Mouse (Mus musculus) kidney, embryonic 14.5 days (tissue): ENCODE data around the gene Prpf4. TPM values are rescaled to one million over a fixed set of nuclear protein-coding genes. Genes with fewer than 3 reads are reported as not detected.

ENCODE experiments used
- ATAC-seq: fragments of 200-750 bp; cut with Nextera tagmentation; 2 replicates; pipeline ENCODE4 v1.8.0; 2017; ENCODE audit warnings: moderate number of reproducible peaks, mild to moderate bottlenecking, moderate TSS enrichment, moderate library complexity; ENCODE audit not compliant: low FRiP score, low TSS enrichment
- H3K27ac ChIP-seq: fragments of 300-500 bp; sonication (generic); 2 replicates; pipeline ENCODE4 v1.5.1; 2014; ENCODE audit warnings: low read depth, mild to moderate bottlenecking, low read length, moderate library complexity, mixed read lengths
- H3K27me3 ChIP-seq: fragments of 300-500 bp; sonication (generic); 2 replicates; pipeline ENCODE4 v1.6.1; 2014; ENCODE audit warnings: mild to moderate bottlenecking, low read length; ENCODE audit not compliant: control insufficient read depth, insufficient read depth
- H3K36me3 ChIP-seq: fragments of 300-500 bp; sonication (generic); 2 replicates; pipeline ENCODE4 v1.6.1; 2014; ENCODE audit warnings: low read length, mixed read lengths; ENCODE audit not compliant: control insufficient read depth, insufficient read depth
- H3K4me1 ChIP-seq: fragments of 300-500 bp; sonication (generic); 2 replicates; pipeline ENCODE4 v1.6.1; 2014; ENCODE audit warnings: low read length, mixed read lengths; ENCODE audit not compliant: control insufficient read depth, insufficient read depth
- H3K4me2 ChIP-seq: fragments of 300-500 bp; sonication (generic); replicated peaks from 2 replicates; pipeline ENCODE4 v1.6.1; 2014; ENCODE audit warnings: low read depth, mild to moderate bottlenecking, low read length
- H3K4me3 ChIP-seq: fragments of 300-500 bp; sonication (generic); 2 replicates; pipeline ENCODE4 v1.5.1; 2014; ENCODE audit warnings: mild to moderate bottlenecking, low read length
- H3K9ac ChIP-seq: fragments of 300-500 bp; sonication (generic); 2 replicates; pipeline ENCODE4 v1.6.1; 2014; ENCODE audit warnings: low read depth, mild to moderate bottlenecking, low read length, moderate library complexity
- H3K9me3 ChIP-seq: fragments of 300-500 bp; sonication (generic); 2 replicates; pipeline ENCODE4 v1.6.1; 2016; ENCODE audit warnings: low read length; ENCODE audit not compliant: control insufficient read depth
- WGBS: fragments of 180-500 bp; shearing (Covaris S2); extraction: QIAGEN DNeasy Blood & Tissue Kit; methylation state at CpG from one replicate; pipeline ENCODE4 v1.1.7; 2014; 5-methylcytosine and 5-hydroxymethylcytosine counted together
- polyA plus RNA-seq: library from polyadenylated mRNA; unstranded; fragments of >200 nt; fragmentation: Nextera tagmentation; extraction: Ambion mirVana; gene quantifications from 2 replicates; pipeline ENCODE4 v1.2.1, GENCODE M21; 2014

Prpf4 gene
- polyA plus RNA-seq, 1 experiment from 2014 or later: 32.8 TPM

- WGBS: 83% methylated on average over 3 of the region's 3 CpGs
- ATAC-seq: no peak
- no peak overlapping the region for H3K4me3 ChIP-seq
- no peaks in the 10 kb centered on the region for H3K27me3 ChIP-seq
- H3K9ac ChIP-seq: no peak overlapping the region
- no peaks in the 10 kb centered on the region for H3K9me3 ChIP-seq
- H3K27ac ChIP-seq: no peak overlapping the region
- H3K36me3 ChIP-seq: peaks cover 79% of the 10 kb centered on the region
- H3K4me1 ChIP-seq: no peaks in the 10 kb centered on the region
- no peak overlapping the region for H3K4me2 ChIP-seq
Measured at GRCm38 (mm10) chr4:62398956-62399355, 9.6 kb upstream of the Prpf4 start.

- H3K9me3 ChIP-seq: no peaks in the 10 kb centered on the region
- H3K4me2 ChIP-seq: no peak overlapping the region
- WGBS: 83% methylated on average over 4 of the region's 4 CpGs
Measured at GRCm38 (mm10) chr4:62406133-62406532, 2.5 kb upstream of the Prpf4 start.

DNA sequence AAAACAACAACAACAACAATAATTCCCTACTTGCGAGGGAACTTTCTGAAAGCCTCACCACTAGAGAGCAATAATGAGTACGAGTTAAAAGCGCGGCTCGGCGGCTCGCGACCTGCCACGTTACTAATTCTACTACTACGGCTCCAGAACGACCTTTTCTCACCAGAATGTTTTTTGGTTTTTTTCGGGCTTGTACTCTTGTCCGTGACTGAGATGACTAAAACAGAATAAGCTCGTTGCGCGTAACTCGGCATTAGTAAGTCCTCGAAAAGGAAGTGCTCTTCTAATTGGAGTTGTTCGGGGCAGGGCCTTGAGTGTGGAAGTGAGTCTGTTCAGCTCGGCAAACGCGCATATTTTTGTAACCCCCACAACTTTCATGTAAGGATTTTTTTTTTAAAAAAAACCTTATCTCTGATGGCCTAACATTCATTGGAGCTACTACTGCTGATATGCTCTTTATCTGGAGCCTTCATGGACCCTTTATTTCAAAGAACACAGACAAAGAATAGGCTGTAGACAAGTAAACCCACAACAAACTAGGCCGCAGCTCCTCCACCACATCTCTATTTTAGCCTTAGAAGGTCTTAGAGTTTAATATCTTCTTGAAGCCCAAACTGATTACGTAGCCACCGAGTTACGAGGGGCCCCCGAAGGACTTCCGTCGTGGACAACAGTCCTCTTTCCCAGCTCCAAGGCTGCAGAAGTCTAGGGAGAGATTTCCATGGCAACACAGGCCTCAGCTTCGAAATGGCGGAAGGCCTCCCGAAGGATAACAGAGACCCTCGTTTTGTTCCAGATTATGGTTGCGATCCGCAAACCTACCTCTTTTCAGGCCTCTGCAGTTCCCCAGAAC, 641 bp upstream of the Prpf4 start:
- under 1% methylated on average over 35 of the region's 35 CpGs for WGBS
- H3K4me2 ChIP-seq: peak overlapping the region; percentile 43
- ATAC-seq: peak; percentile 70
- H3K27ac ChIP-seq: peak overlapping the region; percentile 89
- no peaks in the 10 kb centered on the region for H3K27me3 ChIP-seq
- no peaks in the 10 kb centered on the region for H3K9me3 ChIP-seq
- peak overlapping the region; percentile 84 for H3K4me3 ChIP-seq
- peak overlapping the region; percentile 91 for H3K9ac ChIP-seq
- peaks cover 26% of the 10 kb centered on the region for H3K36me3 ChIP-seq
- H3K4me1 ChIP-seq: peaks cover 16% of the 10 kb centered on the region

More at GRCm38 (mm10) chr4:62406133-62406532, 2.5 kb upstream of the Prpf4 start:
- H3K4me3 ChIP-seq: no peak overlapping the region
- peaks cover 16% of the 10 kb centered on the region for H3K4me1 ChIP-seq
- H3K27ac ChIP-seq: no peak overlapping the region
- peaks cover 26% of the 10 kb centered on the region for H3K36me3 ChIP-seq
- H3K27me3 ChIP-seq: no peaks in the 10 kb centered on the region
- no peak for ATAC-seq
- no peak overlapping the region for H3K9ac ChIP-seq

DNA sequence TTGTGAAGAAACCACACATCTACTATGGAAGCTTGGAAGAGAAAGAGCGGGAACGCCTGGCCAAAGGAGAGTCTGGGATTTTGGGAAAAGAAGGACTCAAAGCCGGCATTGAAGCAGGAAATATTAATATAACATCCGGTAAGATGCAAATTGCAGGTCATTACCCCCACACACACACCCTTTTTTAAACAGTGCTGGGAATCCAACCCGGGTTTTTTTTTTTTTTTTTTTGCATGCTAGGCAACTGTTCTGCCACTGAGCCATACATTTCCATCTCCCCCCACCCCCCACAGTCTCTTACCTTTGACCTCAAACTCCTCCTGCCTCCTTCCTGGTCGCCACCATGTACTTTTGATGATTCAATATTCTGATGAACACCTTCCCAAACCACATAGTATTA, 1.0 kb downstream of the Prpf4 start:
- H3K27ac ChIP-seq: peak overlapping the region; percentile 88
- ATAC-seq: no peak

DNA sequence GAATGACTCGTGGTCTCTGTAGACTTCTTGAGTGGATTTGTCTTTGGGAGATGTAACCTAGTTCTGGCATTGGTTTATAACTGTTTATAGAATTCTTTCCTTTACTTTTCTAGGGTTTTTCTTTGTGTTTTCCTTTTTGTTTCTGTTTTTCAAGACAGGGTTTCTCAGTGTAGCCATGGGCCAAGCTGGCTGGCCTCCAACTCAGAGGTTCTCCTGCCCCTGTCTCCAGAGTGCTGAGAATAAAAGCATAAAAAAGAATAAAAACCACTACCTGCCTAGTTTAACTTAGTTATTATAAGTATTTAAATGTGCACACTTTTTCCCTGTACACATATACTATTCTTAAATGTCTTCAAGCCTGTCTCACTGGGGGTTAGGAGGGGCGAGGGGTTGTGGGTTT, 1.7 kb downstream of the Prpf4 start:
- H3K4me2 ChIP-seq: peak overlapping the region; percentile 77
- peaks cover 43% of the 10 kb centered on the region for H3K36me3 ChIP-seq
- H3K27ac ChIP-seq: no peak overlapping the region
- no peaks in the 10 kb centered on the region for H3K27me3 ChIP-seq
- WGBS: 94% methylated on average over 2 of the region's 2 CpGs
- ATAC-seq: no peak
- peak overlapping the region; percentile 91; the same call in 1 of the 2 replicates for H3K9ac ChIP-seq
- H3K9me3 ChIP-seq: no peaks in the 10 kb centered on the region
- peaks cover 16% of the 10 kb centered on the region for H3K4me1 ChIP-seq
- H3K4me3 ChIP-seq: no peak overlapping the region; the same call in 1 of the 2 replicates

More for the DNA sequence above, 1.0 kb downstream of the Prpf4 start:
- peaks cover 38% of the 10 kb centered on the region for H3K36me3 ChIP-seq
- no peaks in the 10 kb centered on the region for H3K9me3 ChIP-seq
- 23% methylated on average over 6 of the region's 6 CpGs for WGBS
- H3K4me3 ChIP-seq: peak overlapping the region; percentile 84
- H3K4me2 ChIP-seq: peak overlapping the region; percentile 77
- peak overlapping the region; percentile 91 for H3K9ac ChIP-seq
- H3K4me1 ChIP-seq: peaks cover 16% of the 10 kb centered on the region
- no peaks in the 10 kb centered on the region for H3K27me3 ChIP-seq

GRCm38 (mm10) chr4:62411606-62412005, 3.0 kb downstream of the Prpf4 start:
- Histone ChIP-seq H3K27me3 (no peaks in the 10 kb centered on the region), H3K36me3 (peaks cover 56% of the 10 kb centered on the region), H3K9ac (0 out of 2 replicates have a peak overlapping the region, but pooled peaks have one; percentile 7), H3K4me1 (peaks cover 14% of the 10 kb centered on the region), H3K4me3 (no peak overlapping the region), H3K27ac (no peak overlapping the region), H3K9me3 (no peaks in the 10 kb centered on the region), H3K4me2 (no peak overlapping the region)
- WGBS: 97% methylated on average over 10 of the region's 10 CpGs
- ATAC-seq: no peak

DNA sequence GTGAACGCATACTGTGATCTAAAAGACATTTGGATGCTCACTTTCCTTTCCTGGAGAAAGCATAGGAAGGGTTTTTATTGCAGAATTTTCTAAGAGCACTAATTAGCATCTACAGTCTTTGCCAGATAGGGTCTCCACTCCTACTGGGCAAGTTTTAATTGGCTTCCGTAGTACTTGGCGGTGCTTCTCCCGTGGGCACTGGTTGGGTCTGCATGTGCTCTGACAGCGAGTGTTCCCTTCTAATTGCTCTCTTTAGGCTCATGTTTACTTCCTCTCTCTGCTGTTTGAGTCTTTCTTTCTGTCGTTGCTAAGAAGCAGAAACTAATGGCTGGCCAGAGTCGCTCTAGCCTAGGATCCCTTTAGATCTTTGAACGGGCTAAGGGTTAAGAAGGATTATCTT, 9.9 kb downstream of the Prpf4 start:
- 94% methylated on average over 8 of the region's 8 CpGs for WGBS
- Histone ChIP-seq H3K9me3 (no peaks in the 10 kb centered on the region), H3K27me3 (no peaks in the 10 kb centered on the region), H3K4me1 (no peaks in the 10 kb centered on the region), H3K9ac (no peak overlapping the region), H3K36me3 (peaks cover 97% of the 10 kb centered on the region), H3K27ac (no peak overlapping the region), H3K4me2 (no peak overlapping the region), H3K4me3 (no peak overlapping the region)
- ATAC-seq: no peak

- Histone ChIP-seq H3K9me3 (no peaks in the 10 kb centered on the region), H3K4me2 (no peak overlapping the region), H3K36me3 (peaks cover 98% of the 10 kb centered on the region), H3K4me3 (no peak overlapping the region), H3K27me3 (no peaks in the 10 kb centered on the region), H3K9ac (no peak overlapping the region), H3K4me1 (no peaks in the 10 kb centered on the region), H3K27ac (no peak overlapping the region)
- ATAC-seq: no peak
- WGBS: 95% methylated on average over 6 of the region's 6 CpGs
Measured at GRCm38 (mm10) chr4:62419091-62419490, 10.5 kb downstream of the Prpf4 start.

DNA sequence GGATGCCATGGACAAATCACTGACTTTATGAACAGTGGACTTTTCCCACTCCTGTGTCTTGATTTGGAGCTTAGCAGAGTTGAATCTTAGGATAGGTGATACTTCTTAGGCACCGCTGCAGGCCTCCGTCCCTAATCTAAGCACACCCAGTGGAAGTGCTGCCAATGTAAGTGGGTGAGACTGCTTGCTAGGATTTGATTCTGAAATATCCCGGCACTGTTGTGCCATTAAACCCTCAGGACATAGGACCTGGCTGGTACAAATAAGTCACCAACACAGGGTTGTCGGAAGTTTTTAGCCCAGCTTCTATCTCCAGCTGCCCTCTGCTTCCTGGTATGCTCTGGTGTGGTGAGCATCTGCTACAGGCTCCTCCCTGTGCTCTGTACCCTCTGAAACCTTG, 17.3 kb downstream of the Prpf4 start:
- H3K36me3 ChIP-seq: peaks cover 50% of the 10 kb centered on the region
- ATAC-seq: no peak
- WGBS: 93% methylated on average over 4 of the region's 4 CpGs
- H3K9ac ChIP-seq: no peak overlapping the region
- no peaks in the 10 kb centered on the region for H3K4me1 ChIP-seq
- no peak overlapping the region for H3K4me2 ChIP-seq
- no peaks in the 10 kb centered on the region for H3K9me3 ChIP-seq
- no peak overlapping the region for H3K4me3 ChIP-seq
- no peaks in the 10 kb centered on the region for H3K27me3 ChIP-seq
- H3K27ac ChIP-seq: no peak overlapping the region
